Mouse (Mus musculus) heart, postnatal 0 days (tissue): Measurements from ENCODE around the gene Tbck.

Source experiments
- CTCF ChIP-seq: IDR thresholded peaks from 2 replicates; pipeline ENCODE4 v1.5.1; 2016; ENCODE audit warnings: antibody characterized with exemption, control low read depth, low read depth
- EP300 ChIP-seq: IDR thresholded peaks from 2 replicates; pipeline ENCODE4 v1.6.1; 2016; ENCODE audit warnings: antibody characterized with exemption, low read depth

DNA sequence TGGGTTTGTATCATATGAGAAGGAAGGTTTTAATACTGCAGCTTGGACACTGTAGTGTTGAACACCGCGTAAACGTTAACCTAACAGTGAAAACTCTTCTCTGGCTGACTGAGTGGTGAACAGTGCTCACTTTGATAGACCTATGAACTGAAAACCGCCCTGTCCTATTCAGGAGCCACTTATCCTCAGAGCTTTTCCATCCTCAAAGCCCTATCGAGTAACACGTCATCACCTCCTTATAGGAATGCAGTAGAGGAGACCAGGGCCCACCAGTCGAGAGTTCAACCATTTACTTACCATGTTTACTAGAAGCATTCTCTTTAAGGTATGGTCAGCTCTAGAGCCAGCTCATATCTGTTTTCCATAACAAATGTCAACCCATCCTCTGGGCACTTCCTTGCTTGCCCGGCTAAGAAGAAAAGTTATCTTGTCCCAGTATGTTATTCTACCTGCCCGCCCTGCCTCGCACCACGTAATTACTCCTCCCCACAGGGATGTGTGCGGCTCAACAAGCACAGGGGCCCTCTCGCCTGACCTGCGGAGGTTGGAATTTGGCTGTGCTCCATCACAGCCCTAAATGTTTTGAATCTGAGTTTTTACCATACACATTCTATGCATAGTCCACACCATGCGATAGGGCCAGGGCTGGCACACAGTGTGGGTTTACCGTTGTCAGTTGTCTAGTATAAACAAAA is 147.4 kb downstream of the Tbck start:
- TF ChIP-seq CTCF, result no peak
- no peak for TF ChIP-seq EP300
